Mouse (Mus musculus): ENCODE measurements around the gene Polm.

DNA sequence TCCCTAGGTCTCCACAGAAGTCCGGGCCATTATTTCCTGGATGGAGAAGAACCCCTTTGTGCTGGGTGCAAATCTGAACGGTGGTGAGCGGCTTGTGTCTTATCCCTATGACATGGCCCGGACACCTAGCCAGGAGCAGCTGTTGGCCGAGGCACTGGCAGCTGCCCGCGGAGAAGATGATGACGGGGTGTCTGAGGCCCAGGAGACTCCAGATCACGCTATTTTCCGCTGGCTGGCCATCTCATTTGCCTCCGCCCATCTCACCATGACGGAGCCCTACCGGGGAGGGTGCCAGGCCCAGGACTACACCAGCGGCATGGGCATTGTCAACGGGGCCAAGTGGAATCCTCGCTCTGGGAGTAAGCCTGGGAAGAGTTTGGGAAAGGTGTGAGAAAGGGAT is 32.3 kb upstream of the Polm start:
- TF ChIP-seq ZNF384 (IDR thresholded peaks at IDR 0.05; ENCODE audit: low read depth, low read length) (no peak), POLR2AphosphoS5 (IDR thresholded peaks at IDR 0.05; ENCODE audit: borderline replicate concordance, low read depth, low read length) (no peak), EP300 (IDR thresholded peaks at IDR 0.05; ENCODE audit: low read depth in 1 of 2, low read length in 2 of 2) (no peak), MAX (IDR thresholded peaks at IDR 0.05; ENCODE audit: low read length) (no peak), POLR2A (IDR thresholded peaks at IDR 0.05; ENCODE audit: control insufficient read depth in 1 of 2, insufficient read depth in 1 of 2, low read depth in 1 of 2, low read length in 2 of 2, poor library complexity in 1 of 2) (no peak; a peak in 1 of 4 replicates), MAFK (IDR thresholded peaks at IDR 0.05; ENCODE audit: borderline replicate concordance, low read depth, low read length) (no peak), SMC3 (IDR thresholded peaks at IDR 0.05; ENCODE audit: low read depth, low read length) (no peak), ZMIZ1 (IDR thresholded peaks at IDR 0.05; ENCODE audit: low read depth, low read length) (no peak), NELFE (IDR thresholded peaks at IDR 0.05; ENCODE audit: low read depth, low read length) (no peak), SIN3A (IDR thresholded peaks at IDR 0.05; ENCODE audit: low read length) (no peak), ETS1 (IDR thresholded peaks at IDR 0.05; ENCODE audit: low read depth, low read length) (no peak), RCOR1 (IDR thresholded peaks at IDR 0.05; ENCODE audit: low read depth, low read length) (no peak)

All from MEL (cell line).